Mouse (Mus musculus) neural tube, embryonic 12.5 days (tissue): ENCODE results near the gene Usp17la. TPM values are rescaled to one million over a fixed set of nuclear protein-coding genes. Genes with fewer than 3 reads are reported as not detected.
"Not testable (repeated sequence)": the region's sequence is repeated elsewhere in the genome, so short reads cannot be mapped to it uniquely, and the experiment has no call there.

Experiments used
- ATAC-seq: fragments of 200-750 bp; cut with Nextera tagmentation; 2 replicates; pipeline ENCODE4 v1.8.0; 2017; ENCODE audit warnings: low read depth, mild to moderate bottlenecking, moderate TSS enrichment, moderate library complexity; ENCODE audit not compliant: low FRiP score
- H3K27ac ChIP-seq: fragments of 300-500 bp; sonication (generic); 2 replicates; pipeline ENCODE4 v1.5.1; 2016
- H3K27me3 ChIP-seq: fragments of 300-500 bp; sonication (generic); replicated peaks from 2 replicates; pipeline ENCODE4 v1.6.1; 2016; ENCODE audit warnings: mild to moderate bottlenecking
- H3K36me3 ChIP-seq: fragments of 300-500 bp; sonication (generic); 2 replicates; pipeline ENCODE4 v1.6.1; 2016; ENCODE audit warnings: mild to moderate bottlenecking
- H3K4me1 ChIP-seq: fragments of 300-500 bp; sonication (generic); 2 replicates; pipeline ENCODE4 v1.6.1; 2016
- H3K4me2 ChIP-seq: fragments of 300-500 bp; sonication (generic); replicated peaks from 2 replicates; pipeline ENCODE4 v1.6.1; 2016; ENCODE audit warnings: mild to moderate bottlenecking
- H3K4me3 ChIP-seq: fragments of 300-500 bp; sonication (generic); 2 replicates; pipeline ENCODE4 v1.5.1; 2016
- H3K9ac ChIP-seq: fragments of 300-500 bp; sonication (generic); 2 replicates; pipeline ENCODE4 v1.6.1; 2016; ENCODE audit warnings: mild to moderate bottlenecking
- H3K9me3 ChIP-seq: fragments of 300-500 bp; sonication (generic); 2 replicates; pipeline ENCODE4 v1.6.1; 2016; ENCODE audit warnings: mild to moderate bottlenecking
- WGBS: fragments of 180-500 bp; shearing (Covaris S2); methylation state at CpG from one replicate; pipeline ENCODE4 v1.1.7; 2016; 5-methylcytosine and 5-hydroxymethylcytosine counted together
- polyA plus RNA-seq: library from polyadenylated mRNA; unstranded; fragments of >200 nt; fragmentation: Nextera tagmentation; extraction: Ambion mirVana; gene quantifications from 2 replicates; pipeline ENCODE4 v1.2.1, GENCODE M21; 2016

Usp17la gene
- not detected in 2 replicates for polyA plus RNA-seq

DNA sequence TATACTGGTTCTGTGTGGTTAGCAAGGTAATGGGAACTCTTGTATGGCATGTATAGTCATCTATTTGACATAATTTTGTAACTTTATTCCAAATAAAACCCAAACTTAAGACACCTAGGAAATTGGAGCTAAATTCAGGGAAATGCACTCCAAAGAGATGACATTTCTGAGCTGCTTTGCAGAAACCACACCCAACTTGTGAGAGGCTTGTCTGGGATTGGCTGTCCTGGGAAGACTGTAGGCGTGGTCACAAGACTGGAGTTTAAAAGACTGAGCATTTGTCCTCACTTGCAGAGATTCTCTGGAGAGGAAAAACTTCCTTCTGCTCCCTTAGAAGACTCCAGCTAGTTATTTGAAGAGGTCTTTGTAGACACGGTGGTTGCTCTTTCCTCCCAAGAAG lies at the start of gene Usp17la:
TSS of gene Usp17la (plus strand) at position 301 of the 400 bp plus-strand sequence.
- H3K27ac ChIP-seq, H3K9ac ChIP-seq, H3K4me3 ChIP-seq, H3K36me3 ChIP-seq, ATAC-seq, H3K9me3 ChIP-seq, H3K4me2 ChIP-seq, H3K4me1 ChIP-seq, H3K27me3 ChIP-seq: not testable (repeated sequence)
- 76% methylated on average over 2 of the region's 2 CpGs for WGBS

DNA sequence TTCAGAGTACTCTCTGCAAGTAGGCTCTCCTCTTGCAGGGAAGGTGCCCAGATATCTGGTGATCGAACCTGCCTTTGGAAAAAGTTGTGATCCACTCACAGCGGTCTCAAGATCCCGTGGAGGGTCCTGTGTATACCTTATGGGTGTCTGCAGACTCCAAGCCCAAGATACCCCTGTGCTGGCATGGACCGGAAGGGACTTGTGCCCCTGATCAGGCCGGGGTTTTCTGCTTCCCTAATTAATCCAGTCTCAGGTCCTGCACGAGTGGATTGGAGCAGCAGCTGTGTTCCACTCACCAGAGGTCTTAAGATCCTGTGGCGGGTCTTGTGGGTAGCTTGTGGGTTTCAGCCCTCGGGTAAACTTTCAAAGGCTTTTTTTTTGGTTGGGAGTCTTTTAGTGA lies 46.5 kb upstream of the Usp17la start:
- not testable (repeated sequence) for H3K9me3 ChIP-seq, H3K27ac ChIP-seq, H3K4me2 ChIP-seq, H3K4me1 ChIP-seq, H3K36me3 ChIP-seq, H3K9ac ChIP-seq, ATAC-seq, H3K27me3 ChIP-seq, H3K4me3 ChIP-seq
- WGBS, result 93% methylated on average over 8 of the region's 8 CpGs

DNA sequence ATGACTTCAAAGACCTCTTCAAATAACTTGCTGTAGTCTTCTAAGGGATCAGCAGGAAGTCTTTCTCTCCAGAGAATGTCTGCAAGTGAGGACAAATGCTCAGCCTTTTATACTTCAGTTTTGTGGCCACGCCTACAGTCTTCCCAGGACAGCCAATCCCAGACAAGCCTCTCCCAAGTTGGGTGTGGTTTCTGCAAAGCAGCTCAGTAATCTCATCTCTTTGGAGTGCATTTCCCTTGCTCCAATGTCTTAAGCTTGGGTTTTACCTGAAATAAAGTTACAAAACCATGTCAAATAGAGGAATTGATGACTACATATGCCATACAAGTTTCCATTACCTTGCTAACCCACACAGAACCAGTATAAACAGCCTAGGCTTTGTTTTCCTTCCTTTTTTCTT lies 14.3 kb upstream of the Usp17la start, which contains the start of gene Usp17lb:
TSS of gene Usp17lb (minus strand) at position 101 of the 400 bp plus-strand sequence.
- no peaks in the 10 kb centered on the region for H3K27me3 ChIP-seq
- H3K27ac ChIP-seq, result no peak within 1 kb of the TSS
- H3K4me1 ChIP-seq, result no peaks in the 10 kb centered on the region
- no peak within 1 kb of the TSS for H3K4me2 ChIP-seq
- WGBS, result 82% methylated on average over 1 of the region's 1 CpGs
- H3K4me3 ChIP-seq, result no peak within 1 kb of the TSS
- no peaks in the 10 kb centered on the region for H3K36me3 ChIP-seq
- no peak for ATAC-seq
- no peaks in the 10 kb centered on the region for H3K9me3 ChIP-seq
- H3K9ac ChIP-seq, result no peak within 1 kb of the TSS

DNA sequence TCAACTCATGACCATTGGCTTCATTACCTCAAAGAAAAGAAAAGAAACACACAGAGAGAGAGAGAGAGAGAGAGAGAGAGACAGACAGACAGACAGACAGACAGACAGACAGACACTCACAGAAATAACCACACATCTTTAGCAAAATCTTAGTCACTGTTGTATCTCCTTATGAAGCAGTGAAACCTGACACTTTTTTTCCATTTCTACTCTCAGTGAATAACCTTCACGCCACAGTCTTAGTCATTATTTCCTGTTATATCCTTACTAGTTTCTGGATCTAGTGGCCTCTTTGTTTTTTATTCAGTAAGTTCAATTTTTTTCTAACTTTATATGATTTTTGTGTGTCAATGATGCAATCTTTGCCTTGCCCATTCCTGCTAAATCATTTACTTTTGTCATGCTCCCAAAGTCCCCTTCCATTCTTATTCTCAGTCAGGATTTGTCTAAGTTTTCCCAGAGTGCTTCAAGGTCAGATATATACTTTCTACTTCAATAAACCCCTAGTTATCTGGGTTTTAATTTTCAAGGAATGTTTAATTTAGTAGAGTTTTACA lies 13.0 kb upstream of the Usp17la start:
- ATAC-seq, result no peak
- H3K4me2 ChIP-seq, result no peak overlapping the region
- H3K9me3 ChIP-seq, result no peaks in the 10 kb centered on the region
- H3K4me1 ChIP-seq, result no peaks in the 10 kb centered on the region
- no peak overlapping the region for H3K27ac ChIP-seq
- no peaks in the 10 kb centered on the region for H3K27me3 ChIP-seq
- H3K9ac ChIP-seq, result no peak overlapping the region
- H3K4me3 ChIP-seq, result no peak overlapping the region
- 82% methylated on average over 1 of the region's 1 CpGs for WGBS
- no peaks in the 10 kb centered on the region for H3K36me3 ChIP-seq

DNA sequence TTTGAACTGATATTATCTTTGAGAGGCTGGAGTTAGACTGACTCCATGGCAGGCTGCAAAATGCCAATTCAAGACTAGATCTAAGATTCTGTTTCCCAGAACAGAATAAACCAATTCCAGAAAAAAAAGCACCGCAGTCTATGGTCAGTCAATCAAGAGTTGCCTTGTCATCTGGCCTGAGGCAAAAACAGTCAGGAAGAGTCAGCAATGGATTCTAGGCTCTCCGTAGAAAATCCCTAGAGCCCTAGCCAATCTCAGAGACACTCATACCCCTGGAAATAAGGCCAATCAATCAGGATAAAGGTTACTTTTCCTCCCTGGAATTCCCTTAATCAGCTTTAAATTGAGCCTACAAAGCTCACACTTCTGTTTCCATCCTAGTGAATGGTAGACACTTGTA lies 5.3 kb upstream of the Usp17la start:
- H3K27me3 ChIP-seq, H3K9me3 ChIP-seq, H3K4me3 ChIP-seq, H3K4me1 ChIP-seq, H3K36me3 ChIP-seq, ATAC-seq, H3K27ac ChIP-seq, H3K4me2 ChIP-seq, H3K9ac ChIP-seq: not testable (repeated sequence)
- WGBS, result 80% methylated on average over 2 of the region's 2 CpGs

DNA sequence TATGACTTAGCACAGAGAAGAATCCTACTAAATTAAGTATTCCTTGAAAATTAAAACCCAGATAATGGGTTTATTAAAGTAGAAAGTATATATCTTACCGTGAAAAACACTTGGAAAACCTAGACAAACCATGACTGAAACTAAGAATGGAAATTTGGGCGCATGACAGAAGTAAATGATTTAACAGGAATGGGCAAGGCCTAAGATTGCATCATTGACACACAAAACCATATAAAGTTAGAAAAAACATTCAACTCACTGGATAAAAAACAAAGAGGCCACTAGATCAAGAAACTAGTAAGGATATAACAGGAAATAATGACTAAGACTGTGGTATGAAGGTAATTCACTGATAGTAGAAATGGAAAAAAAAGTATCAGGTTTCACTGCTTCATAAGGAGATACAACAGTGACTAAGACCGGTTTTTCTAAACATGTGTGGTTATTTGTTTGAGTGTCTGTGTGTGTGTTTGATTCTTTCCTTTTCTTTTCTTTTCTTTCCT lies 1.5 kb upstream of the Usp17la start:
- H3K4me3 ChIP-seq, result no peak overlapping the region
- WGBS, result 83% methylated on average over 3 of the region's 3 CpGs
- no peak overlapping the region for H3K4me2 ChIP-seq
- no peaks in the 10 kb centered on the region for H3K4me1 ChIP-seq
- H3K27ac ChIP-seq, result no peak overlapping the region
- no peak overlapping the region for H3K9ac ChIP-seq
- no peaks in the 10 kb centered on the region for H3K36me3 ChIP-seq
- no peaks in the 10 kb centered on the region for H3K27me3 ChIP-seq
- H3K9me3 ChIP-seq, result no peaks in the 10 kb centered on the region
- no peak for ATAC-seq

DNA sequence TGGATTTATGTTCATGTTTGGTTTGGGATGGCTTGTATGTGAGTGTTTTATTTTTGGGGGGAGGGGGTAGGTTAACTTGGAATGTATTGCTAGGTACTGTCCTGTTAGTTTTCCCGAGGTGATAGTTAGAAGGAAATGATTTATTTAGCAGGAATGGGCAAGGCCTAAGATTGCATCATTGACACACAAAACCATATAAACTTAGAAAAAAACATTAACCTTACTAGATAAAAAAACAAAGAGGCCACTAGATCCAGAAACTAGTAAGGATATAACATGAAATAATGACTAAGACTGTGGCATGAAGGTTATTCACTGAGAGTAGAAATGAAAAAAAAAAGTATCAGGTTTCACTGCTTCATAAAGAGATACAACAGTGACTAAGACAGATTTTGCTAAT lies 874 bp downstream of the Usp17la start:
- no peaks in the 10 kb centered on the region for H3K36me3 ChIP-seq
- H3K4me2 ChIP-seq, result no peak overlapping the region
- H3K9ac ChIP-seq, result no peak overlapping the region
- WGBS, result 68% methylated on average over 1 of the region's 1 CpGs
- H3K9me3 ChIP-seq, result no peaks in the 10 kb centered on the region
- H3K4me3 ChIP-seq, result no peak overlapping the region
- H3K27me3 ChIP-seq, result no peaks in the 10 kb centered on the region
- no peak overlapping the region for H3K27ac ChIP-seq
- no peak for ATAC-seq
- H3K4me1 ChIP-seq, result no peaks in the 10 kb centered on the region

DNA sequence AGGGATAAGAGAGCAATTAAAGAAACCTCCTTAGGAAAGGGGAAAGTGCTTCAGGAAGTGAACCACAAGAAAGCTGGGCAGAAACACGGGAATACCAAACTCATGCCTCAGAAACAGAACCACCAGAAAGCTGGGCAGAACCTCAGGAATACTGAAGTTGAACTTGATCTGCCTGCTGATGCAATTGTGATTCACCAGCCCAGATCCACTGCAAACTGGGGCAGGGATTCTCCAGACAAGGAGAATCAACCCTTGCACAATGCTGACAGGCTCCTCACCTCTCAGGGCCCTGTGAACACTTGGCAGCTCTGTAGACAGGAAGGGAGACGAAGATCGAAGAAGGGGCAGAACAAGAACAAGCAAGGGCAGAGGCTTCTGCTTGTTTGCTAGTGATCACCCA lies 4.6 kb downstream of the Usp17la start:
- Histone ChIP-seq H3K9ac (no peak overlapping the region), H3K9me3 (no peaks in the 10 kb centered on the region), H3K27ac (no peak overlapping the region), H3K4me3 (no peak overlapping the region), H3K27me3 (no peaks in the 10 kb centered on the region), H3K4me1 (no peaks in the 10 kb centered on the region), H3K36me3 (no peaks in the 10 kb centered on the region), H3K4me2 (no peak overlapping the region)
- WGBS, result 81% methylated on average over 3 of the region's 3 CpGs
- ATAC-seq, result no peak

DNA sequence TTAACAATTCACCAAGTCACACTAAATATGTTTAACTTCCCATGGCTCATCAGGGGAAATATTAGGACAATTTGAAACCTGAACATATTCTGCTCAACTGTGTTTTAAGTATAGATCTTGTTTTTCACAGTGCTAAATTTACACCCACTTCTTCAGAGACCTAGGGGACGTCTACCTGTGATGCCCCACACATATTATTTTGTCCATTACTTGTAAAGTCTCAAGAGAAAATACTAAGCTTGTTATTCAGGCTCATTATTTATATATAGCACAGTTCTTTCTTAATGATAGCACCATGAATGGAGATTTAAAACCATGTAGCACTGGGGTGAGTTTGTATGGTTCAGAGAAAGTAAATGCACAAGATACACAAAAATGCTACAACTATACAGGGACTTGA lies 20.9 kb downstream of the Usp17la start, which contains the start of gene Olfr665:
TSS of gene Olfr665 (plus strand) at position 301 of the 400 bp plus-strand sequence.
- Histone ChIP-seq H3K36me3 (no peaks in the 10 kb centered on the region), H3K4me2 (no peak within 1 kb of the TSS), H3K4me1 (no peaks in the 10 kb centered on the region), H3K9ac (no peak within 1 kb of the TSS), H3K27ac (no peak within 1 kb of the TSS), H3K4me3 (no peak within 1 kb of the TSS), H3K27me3 (no peaks in the 10 kb centered on the region), H3K9me3 (no peaks in the 10 kb centered on the region)
- no peak for ATAC-seq
- WGBS, result 56% methylated on average over 1 of the region's 1 CpGs

DNA sequence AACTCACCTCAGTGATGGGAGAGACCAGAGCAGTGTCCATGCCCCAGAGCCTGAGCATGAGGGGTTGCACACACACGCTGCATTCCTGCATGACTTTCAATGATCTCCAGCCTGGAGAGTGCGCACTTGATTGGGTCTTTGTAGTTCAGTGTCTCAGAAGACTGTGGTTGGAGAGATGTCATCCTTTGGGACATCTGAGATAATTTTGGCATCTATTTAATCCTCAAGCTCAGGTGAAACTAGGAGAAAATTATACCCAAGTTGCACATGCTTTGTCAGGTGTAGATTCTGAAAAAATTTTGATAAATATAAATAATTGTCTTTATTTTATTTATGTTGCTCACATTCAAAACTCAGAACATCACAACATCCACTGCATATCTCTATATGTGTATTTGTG lies 39.0 kb downstream of the Usp17la start, which contains the start of gene Olfr666:
TSS of gene Olfr666 (minus strand) at position 101 of the 400 bp plus-strand sequence.
- Histone ChIP-seq H3K9ac (no peak within 1 kb of the TSS), H3K4me3 (no peak within 1 kb of the TSS), H3K4me1 (no peaks in the 10 kb centered on the region), H3K36me3 (no peaks in the 10 kb centered on the region), H3K27me3 (no peaks in the 10 kb centered on the region), H3K9me3 (no peaks in the 10 kb centered on the region), H3K27ac (no peak within 1 kb of the TSS), H3K4me2 (no peak within 1 kb of the TSS)
- WGBS, result 78% methylated on average over 2 of the region's 2 CpGs
- no peak for ATAC-seq

Other genes starting within 250 kb of the Usp17la start
- gene Olfr656, start 243.1 kb upstream of the Usp17la start, polyA plus RNA-seq, result not detected in 2 replicates
- gene Olfr657, start 232.2 kb upstream of the Usp17la start, polyA plus RNA-seq, result not detected in 2 replicates
- 0.06 and 0.09 TPM in 2 replicates for gene Olfr658, start 209.7 kb upstream of the Usp17la start, polyA plus RNA-seq
- gene Olfr659, start 190.3 kb upstream of the Usp17la start, polyA plus RNA-seq, result not detected in 2 replicates
- gene Olfr661, start 170.5 kb upstream of the Usp17la start, polyA plus RNA-seq, result not detected in 2 replicates
- gene Usp17le, start 79.5 kb upstream of the Usp17la start, polyA plus RNA-seq, result not detected in 2 replicates
- gene Usp17lb, start 14.4 kb upstream of the Usp17la start, polyA plus RNA-seq, result not detected in 2 replicates
- gene Olfr665, start 21.0 kb downstream of the Usp17la start, polyA plus RNA-seq, result not detected in 2 replicates
- gene Olfr666, start 38.9 kb downstream of the Usp17la start, polyA plus RNA-seq, result not detected in 2 replicates
- not detected in 2 replicates for gene Olfr667, start 64.5 kb downstream of the Usp17la start, polyA plus RNA-seq
- not detected in 2 replicates for gene Olfr668, start 71.0 kb downstream of the Usp17la start, polyA plus RNA-seq
- gene Olfr669, start 77.2 kb downstream of the Usp17la start, polyA plus RNA-seq, result not detected in 2 replicates
- gene Olfr670, start 105.6 kb downstream of the Usp17la start, polyA plus RNA-seq, result not detected in 2 replicates
- not detected in 2 replicates for gene Olfr671, start 122.1 kb downstream of the Usp17la start, polyA plus RNA-seq
- gene Olfr672, start 145.0 kb downstream of the Usp17la start, polyA plus RNA-seq, result not detected in 2 replicates
- not detected in 2 replicates for gene Olfr675, start 171.5 kb downstream of the Usp17la start, polyA plus RNA-seq
- gene Olfr676, start 175.7 kb downstream of the Usp17la start, polyA plus RNA-seq, result not detected in 2 replicates
- gene Olfr677, start 194.4 kb downstream of the Usp17la start, polyA plus RNA-seq, result not detected in 2 replicates
- not detected in 2 replicates for gene Olfr678, start 207.5 kb downstream of the Usp17la start, polyA plus RNA-seq
- not detected in 2 replicates for gene Olfr679, start 224.2 kb downstream of the Usp17la start, polyA plus RNA-seq
- gene Olfr680-ps1, start 235.8 kb downstream of the Usp17la start, polyA plus RNA-seq, result not detected in 2 replicates